Mouse (Mus musculus): ENCODE results near the gene Rnf20. TPM values are rescaled to one million over a fixed set of nuclear protein-coding genes. Genes with fewer than 3 reads are reported as not detected.

The Rnf20 gene
- total RNA-seq, 2 experiments from 2014 or later: 75.1 to 76.9 TPM

- DNase-seq (ENCODE audit: extremely low spot score in 1 of 2, low spot score in 2 of 2): peak; percentile 25 to 30
- TF ChIP-seq CTCF (IDR thresholded peaks at IDR 0.05): no peak
- no peak overlapping the region for H3K27ac ChIP-seq
- intact Hi-C loops (cut with DNase I): no loop called here
- no peak overlapping the region for H3K4me3 ChIP-seq
Observed at GRCm38 (mm10) chr4:49664850-49665249, 33.0 kb downstream of the Rnf20 start.

GRCm38 (mm10) chr4:49676071-49676470 is 44.3 kb downstream of the Rnf20 start:
- DNase-seq (ENCODE audit: extremely low spot score in 1 of 2, low spot score in 2 of 2): no peak
- H3K27ac ChIP-seq: no peak overlapping the region
- TF ChIP-seq CTCF (IDR thresholded peaks at IDR 0.05): no peak
- intact Hi-C loops (cut with DNase I): no loop called here
- no peak overlapping the region for H3K4me3 ChIP-seq

- intact Hi-C loops (cut with DNase I): no loop called here
- TF ChIP-seq CTCF (IDR thresholded peaks at IDR 0.05): no peak
- Histone ChIP-seq H3K27ac (no peak overlapping the region), H3K4me3 (no peak overlapping the region)
- no peak for DNase-seq (ENCODE audit: extremely low spot score in 1 of 2, low spot score in 2 of 2)
Observed at GRCm38 (mm10) chr4:49676790-49677189, 45.0 kb downstream of the Rnf20 start.

GRCm38 (mm10) chr4:49680171-49680875 is 48.5 kb downstream of the Rnf20 start:
- intact Hi-C loops (cut with DNase I): no loop called here
- DNase-seq (ENCODE audit: extremely low spot score in 1 of 2, low spot score in 2 of 2): no peak
- no peak overlapping the region for H3K4me3 ChIP-seq
- TF ChIP-seq CTCF (IDR thresholded peaks at IDR 0.05): no peak
- H3K27ac ChIP-seq: no peak overlapping the region

- intact Hi-C loops (cut with DNase I): no loop called here
- no peak for TF ChIP-seq CTCF (IDR thresholded peaks at IDR 0.05)
- Histone ChIP-seq H3K4me3 (no peak within 1 kb of the TSS), H3K27ac (no peak within 1 kb of the TSS)
- DNase-seq (ENCODE audit: extremely low spot score in 1 of 2, low spot score in 2 of 2): no peak
Observed at GRCm38 (mm10) chr4:49681812-49682211, 50.0 kb downstream of the Rnf20 start, which contains the start of gene Ppp3r2. Ppp3r2 (minus strand) TSS chr4:49682024.

GRCm38 (mm10) chr4:49688594-49689288 is 56.9 kb downstream of the Rnf20 start:
- DNase-seq (ENCODE audit: extremely low spot score in 1 of 2, low spot score in 2 of 2): peak; percentile 46 to 52
- Histone ChIP-seq H3K27ac (no peak overlapping the region), H3K4me3 (no peak overlapping the region)
- TF ChIP-seq CTCF (IDR thresholded peaks at IDR 0.05): peak; percentile 88
- intact Hi-C loops (cut with DNase I): loop anchor here (1.0 to 5.0 kb wide), 3 partner anchors 156 to 989 kb away; partner anchors contain the start of gene Grin3a

GRCm38 (mm10) chr4:49691405-49692194 is 59.8 kb downstream of the Rnf20 start:
- Histone ChIP-seq H3K4me3 (no peak overlapping the region), H3K27ac (no peak overlapping the region)
- TF ChIP-seq CTCF (IDR thresholded peaks at IDR 0.05): no peak
- intact Hi-C loops (cut with DNase I): no loop called here
- no peak for DNase-seq (ENCODE audit: extremely low spot score in 1 of 2, low spot score in 2 of 2)

Other genes with a start within 250 kb of the Rnf20 start
- not detected for gene Acnat2, start 223.9 kb upstream of the Rnf20 start, total RNA-seq (2021)
- not detected for gene Acnat1, start 158.1 kb upstream of the Rnf20 start, total RNA-seq (2021)
- under 1 TPM in 1 of 2 experiments, not detected in 1; 0.47 TPM for gene Baat, start 125.4 kb upstream of the Rnf20 start, total RNA-seq (2021)
- gene Mrpl50, start 110.9 kb upstream of the Rnf20 start, total RNA-seq (2021): 10 to 100 TPM; 29.0 to 29.5 TPM
- 10 to 100 TPM; 13.6 to 20.3 TPM for gene Zfp189, start 110.8 kb upstream of the Rnf20 start, total RNA-seq (2021)
- 1 to 10 TPM; 1.9 to 2.2 TPM for gene Aldob, start 82.5 kb upstream of the Rnf20 start, total RNA-seq (2021)
- gene Tmem246, start 34.1 kb upstream of the Rnf20 start, total RNA-seq (2021): 10 to 100 TPM; 69.1 to 70.8 TPM
- under 1 TPM; 0.54 to 0.77 TPM for gene Ppp3r2, start 50.0 kb downstream of the Rnf20 start, total RNA-seq (2021)
- 10 to 100 TPM; 30.0 to 32.8 TPM for gene Grin3a, start 213.7 kb downstream of the Rnf20 start, total RNA-seq (2021)